Mouse (Mus musculus) embryonic facial prominence, embryonic 13.5 days (tissue): Measurements from ENCODE around the gene Apopt1. TPM values are rescaled to one million over a fixed set of nuclear protein-coding genes. Genes with fewer than 3 reads are reported as not detected.
A peak's percentile ranks its signal among the peaks of the same experiment; 100 is the strongest.

ENCODE experiments used
- ATAC-seq: fragments of 200-750 bp; cut with Nextera tagmentation; 2 replicates; pipeline ENCODE4 v1.8.0; 2017; ENCODE audit warnings: low read depth; ENCODE audit not compliant: insufficient number of reproducible peaks, insufficient read depth, low FRiP score, low TSS enrichment
- H3K27ac ChIP-seq: fragments of 300-500 bp; sonication (generic); 2 replicates; pipeline ENCODE4 v1.5.1; 2015; ENCODE audit warnings: moderate library complexity, mild to moderate bottlenecking, inconsistent platforms
- H3K27me3 ChIP-seq: fragments of 300-500 bp; sonication (generic); 2 replicates; pipeline ENCODE4 v1.6.1; 2015; ENCODE audit warnings: mild to moderate bottlenecking, inconsistent platforms
- H3K36me3 ChIP-seq: fragments of 300-500 bp; sonication (generic); 2 replicates; pipeline ENCODE4 v1.6.1; 2015; ENCODE audit warnings: mild to moderate bottlenecking, inconsistent platforms
- H3K4me1 ChIP-seq: fragments of 300-500 bp; sonication (generic); 2 replicates; pipeline ENCODE4 v1.6.1; 2015; ENCODE audit warnings: inconsistent platforms
- H3K4me2 ChIP-seq: fragments of 300-500 bp; sonication (generic); 2 replicates; pipeline ENCODE4 v1.6.1; 2015; ENCODE audit warnings: moderate library complexity, mild to moderate bottlenecking, inconsistent platforms
- H3K4me3 ChIP-seq: fragments of 300-500 bp; sonication (generic); 2 replicates; pipeline ENCODE4 v1.5.1; 2015; ENCODE audit warnings: mild to moderate bottlenecking, inconsistent platforms
- H3K9ac ChIP-seq: fragments of 300-500 bp; sonication (generic); 2 replicates; pipeline ENCODE4 v1.6.1; 2015; ENCODE audit warnings: mild to moderate bottlenecking, inconsistent platforms
- H3K9me3 ChIP-seq: fragments of 300-500 bp; sonication (generic); 2 replicates; pipeline ENCODE4 v1.6.1; 2016; ENCODE audit warnings: inconsistent platforms
- WGBS: fragments of 180-500 bp; shearing (Covaris S2); methylation state at CpG from one replicate; pipeline ENCODE4 v1.1.7; 2015; ENCODE audit warnings: mixed read lengths; 5-methylcytosine and 5-hydroxymethylcytosine counted together
- polyA plus RNA-seq: library from polyadenylated mRNA; unstranded; fragments of >200 nt; fragmentation: Nextera tagmentation; extraction: Ambion mirVana; gene quantifications from 2 replicates; pipeline ENCODE4 v1.2.1, GENCODE M21; 2015

The Apopt1 gene
- polyA plus RNA-seq: 57.1 and 66.0 TPM in 2 replicates

DNA sequence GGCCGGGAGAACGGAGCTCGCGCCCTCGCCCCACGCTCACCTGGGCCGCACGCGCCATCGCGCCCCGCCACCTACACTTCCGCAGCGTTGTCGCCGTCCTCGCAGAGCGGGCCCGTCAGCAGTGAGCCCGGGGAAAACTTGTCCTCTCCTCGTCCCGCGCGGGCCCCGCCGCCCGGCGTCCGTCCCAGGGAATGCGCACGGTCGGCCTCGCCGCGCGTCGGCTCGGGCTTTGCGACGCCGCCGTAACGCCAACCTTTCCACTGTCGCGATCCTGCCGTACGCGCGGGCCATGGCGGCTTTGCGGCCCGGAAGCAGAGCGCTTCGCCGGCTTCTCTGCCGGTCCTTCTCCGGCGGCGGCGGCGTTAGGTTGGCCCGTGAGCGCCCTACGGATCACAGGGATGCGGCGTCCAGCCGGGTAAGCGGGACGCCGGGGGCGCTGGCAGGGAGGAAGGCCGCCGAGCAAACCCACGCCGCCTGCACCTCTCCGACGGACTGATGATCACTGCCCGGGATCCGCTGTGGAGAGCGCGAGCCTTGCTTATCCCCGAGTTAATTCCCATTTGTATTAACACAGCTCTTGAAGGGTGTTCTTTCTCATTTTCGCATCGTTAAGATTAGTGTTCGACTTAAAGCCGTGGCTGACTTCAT lies at the start of gene Apopt1, which contains the start of gene Bag5:
Gene Apopt1, plus strand, starts transcription at position 258 of the 648 bp plus-strand sequence.
Gene Bag5, minus strand, starts transcription at position 254 of the 648 bp plus-strand sequence.
- peaks cover 41% of the 10 kb centered on the region for H3K36me3 ChIP-seq
- H3K27me3 ChIP-seq: no peaks in the 10 kb centered on the region
- peak within 1 kb of the TSS; percentile 98 for H3K9ac ChIP-seq
- H3K27ac ChIP-seq: peak within 1 kb of the TSS; percentile 80
- H3K4me2 ChIP-seq: peak within 1 kb of the TSS; percentile 84
- H3K9me3 ChIP-seq: no peaks in the 10 kb centered on the region
- H3K4me1 ChIP-seq: peaks cover 19% of the 10 kb centered on the region
- peak within 1 kb of the TSS; percentile 100 for H3K4me3 ChIP-seq
- WGBS: under 1% methylated on average over 72 of the region's 86 CpGs
- peak; percentile 92 for ATAC-seq

DNA sequence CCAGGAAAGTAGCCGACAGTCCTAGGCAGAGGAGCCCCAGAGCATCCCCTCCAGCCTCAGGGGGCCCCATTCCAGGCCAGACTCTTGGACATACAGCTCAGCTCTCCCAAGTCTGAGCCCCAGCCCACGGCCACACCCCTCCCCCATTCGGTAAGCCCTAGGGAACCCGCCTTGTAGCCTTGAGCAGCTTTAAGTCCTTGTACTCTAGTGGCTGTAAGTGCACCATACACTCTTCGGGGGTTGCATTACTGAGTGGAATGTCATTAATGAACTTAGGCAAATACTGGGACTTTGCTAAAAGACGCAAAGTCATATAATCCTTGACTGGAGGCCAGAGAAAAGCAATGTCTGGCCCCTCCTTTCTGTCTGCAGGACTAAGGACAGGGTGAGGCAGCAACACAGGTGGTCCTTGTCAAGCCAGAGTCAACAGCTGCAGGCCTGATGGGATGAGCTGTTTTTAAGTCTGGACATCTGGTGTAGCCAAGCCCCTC lies 48.9 kb upstream of the Apopt1 start:
- peak overlapping the region; percentile 28; the same call in 1 of the 2 replicates for H3K27ac ChIP-seq
- peak overlapping the region; percentile 21; the same call in 1 of the 2 replicates for H3K9ac ChIP-seq
- peaks cover 29% of the 10 kb centered on the region for H3K36me3 ChIP-seq
- no peaks in the 10 kb centered on the region for H3K9me3 ChIP-seq
- no peak for ATAC-seq
- WGBS: 38% methylated on average over 6 of the region's 6 CpGs
- H3K4me3 ChIP-seq: no peak overlapping the region
- H3K4me2 ChIP-seq: no peak overlapping the region
- peaks cover 2% of the 10 kb centered on the region; the same call in 1 of the 2 replicates for H3K27me3 ChIP-seq
- peaks cover 21% of the 10 kb centered on the region for H3K4me1 ChIP-seq

DNA sequence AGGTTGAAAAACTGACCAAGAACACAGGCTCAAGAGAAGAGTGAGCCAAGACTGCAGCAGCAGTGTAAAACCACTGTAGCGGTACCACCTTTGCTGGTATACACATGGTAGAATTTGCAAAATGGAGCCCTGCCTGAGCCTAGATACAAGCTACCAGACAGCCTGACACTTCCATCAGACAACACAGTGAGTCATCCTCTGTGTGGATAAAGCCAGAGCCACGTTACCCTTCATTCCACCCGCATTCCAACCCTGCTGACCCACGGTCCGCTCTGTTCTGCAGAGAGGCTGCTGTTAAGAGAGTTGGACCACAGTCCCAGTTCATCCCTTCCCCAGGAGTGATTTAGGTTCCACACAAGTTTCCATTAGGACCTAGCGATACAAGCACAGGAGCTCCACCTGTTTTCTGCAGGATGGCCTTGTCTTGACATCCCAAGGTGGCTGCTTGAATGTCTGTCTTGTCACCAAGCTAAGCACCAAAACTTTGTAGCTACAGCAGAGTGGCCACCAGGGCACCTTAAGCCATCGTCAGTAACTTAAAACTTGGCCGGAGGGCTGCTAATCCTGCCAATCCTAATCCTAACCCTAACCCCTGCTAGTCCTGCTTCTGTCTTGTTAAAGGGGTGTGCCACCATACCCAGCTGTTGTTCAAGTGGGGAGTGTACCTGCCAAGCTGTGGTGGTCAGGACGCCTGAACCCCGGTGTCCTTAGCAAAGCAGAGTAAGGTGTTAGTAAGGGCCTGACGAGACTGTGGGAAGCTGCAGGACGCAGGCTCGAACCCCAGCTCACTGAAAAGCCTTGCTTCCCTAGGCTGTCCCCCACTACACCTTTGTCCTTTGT lies 47.8 kb upstream of the Apopt1 start:
- Histone ChIP-seq H3K27ac (peak overlapping the region; percentile 13; the same call in 1 of the 2 replicates), H3K9me3 (no peaks in the 10 kb centered on the region), H3K4me2 (no peak overlapping the region), H3K4me1 (peaks cover 24% of the 10 kb centered on the region), H3K9ac (0 out of 2 replicates have a peak overlapping the region, but pooled peaks have one; percentile 4), H3K27me3 (peaks cover 13% of the 10 kb centered on the region), H3K4me3 (no peak overlapping the region), H3K36me3 (peaks cover 20% of the 10 kb centered on the region)
- ATAC-seq: no peak
- whole genome bisulfite sequencing: 80% methylated on average over 13 of the region's 13 CpGs

DNA sequence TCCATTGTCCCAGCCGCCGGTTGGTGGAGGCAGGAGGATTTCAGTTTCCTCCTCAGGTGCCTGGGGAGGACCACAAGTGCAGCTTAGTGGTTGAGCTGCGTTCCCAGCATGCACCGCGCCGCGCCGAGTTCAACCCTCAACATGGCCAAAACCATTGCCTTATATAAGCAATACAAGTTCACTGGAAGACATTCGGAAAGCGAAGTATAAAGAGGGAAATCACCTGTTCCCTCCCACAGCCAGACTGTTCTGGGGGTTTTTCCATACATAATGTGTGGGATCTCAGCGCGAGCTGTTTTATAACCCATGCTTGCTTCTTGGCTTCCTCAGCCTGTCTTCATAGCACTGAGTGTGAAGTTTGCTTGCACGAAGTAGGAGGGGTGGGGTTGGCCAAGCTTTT lies 46.7 kb upstream of the Apopt1 start:
- Histone ChIP-seq H3K4me1 (peaks cover 35% of the 10 kb centered on the region), H3K9me3 (no peaks in the 10 kb centered on the region), H3K27me3 (peaks cover 24% of the 10 kb centered on the region), H3K27ac (no peak overlapping the region), H3K36me3 (peaks cover 9% of the 10 kb centered on the region; the same call in 1 of the 2 replicates), H3K9ac (no peak overlapping the region), H3K4me3 (no peak overlapping the region), H3K4me2 (no peak overlapping the region)
- ATAC-seq: no peak
- 73% methylated on average over 13 of the region's 13 CpGs for WGBS

DNA sequence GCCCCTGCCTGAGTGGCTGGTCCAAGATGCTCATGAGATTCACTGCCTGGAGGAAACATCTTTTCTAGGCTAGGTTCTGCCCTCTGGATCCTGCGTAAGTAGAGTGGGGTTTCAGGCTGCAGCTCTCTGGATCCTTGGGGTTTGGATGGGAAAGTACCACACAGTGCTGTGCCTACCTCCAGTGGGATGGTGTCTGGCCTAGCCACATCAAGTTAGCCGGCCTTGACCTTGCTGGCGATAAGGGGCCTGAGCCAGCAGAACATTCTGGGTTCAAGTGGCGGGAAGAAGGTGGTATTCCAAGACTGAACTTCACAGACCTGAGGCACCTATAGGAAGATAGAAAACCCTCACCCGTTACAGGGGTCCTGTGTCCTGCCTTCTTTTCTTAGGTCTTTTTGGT lies 45.6 kb upstream of the Apopt1 start:
- ATAC-seq: no peak
- Histone ChIP-seq H3K9me3 (no peaks in the 10 kb centered on the region), H3K27me3 (peaks cover 34% of the 10 kb centered on the region), H3K4me1 (peaks cover 46% of the 10 kb centered on the region), H3K4me3 (no peak overlapping the region), H3K9ac (no peak overlapping the region; the same call in 1 of the 2 replicates), H3K27ac (no peak overlapping the region), H3K36me3 (peaks cover under 1% of the 10 kb centered on the region; the same call in 1 of the 2 replicates), H3K4me2 (no peak overlapping the region)
- WGBS: 94% methylated on average over 5 of the region's 5 CpGs

DNA sequence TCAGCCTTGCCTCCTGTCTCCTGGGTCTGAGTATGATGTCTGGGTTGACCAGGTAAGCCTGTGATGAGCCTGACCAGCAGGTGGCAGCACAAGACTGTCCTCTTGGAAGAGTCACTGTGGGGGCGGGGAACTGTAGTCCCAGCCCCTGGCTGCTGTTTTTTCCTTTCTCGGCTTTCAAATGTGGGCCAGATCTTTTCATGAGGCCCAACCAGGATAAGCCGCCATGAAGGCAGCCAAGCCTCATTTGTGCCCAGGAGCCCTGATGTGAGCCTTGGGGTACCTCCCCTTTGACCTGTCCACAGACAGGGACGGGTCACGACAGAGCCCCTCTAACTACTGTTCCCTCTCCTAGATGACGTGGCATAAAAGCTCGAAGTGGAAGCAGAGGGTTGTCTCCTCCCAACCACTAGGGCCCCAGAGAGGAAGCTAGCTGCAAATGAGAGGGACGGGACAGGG lies 44.6 kb upstream of the Apopt1 start:
- Histone ChIP-seq H3K27ac (peak overlapping the region; percentile 87), H3K27me3 (peaks cover 45% of the 10 kb centered on the region), H3K4me1 (peaks cover 49% of the 10 kb centered on the region), H3K36me3 (no peaks in the 10 kb centered on the region), H3K9ac (peak overlapping the region; percentile 65), H3K4me2 (peak overlapping the region; percentile 63), H3K9me3 (no peaks in the 10 kb centered on the region), H3K4me3 (peak overlapping the region; percentile 30)
- WGBS: 0% methylated on average over 8 of the region's 8 CpGs
- peak; percentile 74 for ATAC-seq

DNA sequence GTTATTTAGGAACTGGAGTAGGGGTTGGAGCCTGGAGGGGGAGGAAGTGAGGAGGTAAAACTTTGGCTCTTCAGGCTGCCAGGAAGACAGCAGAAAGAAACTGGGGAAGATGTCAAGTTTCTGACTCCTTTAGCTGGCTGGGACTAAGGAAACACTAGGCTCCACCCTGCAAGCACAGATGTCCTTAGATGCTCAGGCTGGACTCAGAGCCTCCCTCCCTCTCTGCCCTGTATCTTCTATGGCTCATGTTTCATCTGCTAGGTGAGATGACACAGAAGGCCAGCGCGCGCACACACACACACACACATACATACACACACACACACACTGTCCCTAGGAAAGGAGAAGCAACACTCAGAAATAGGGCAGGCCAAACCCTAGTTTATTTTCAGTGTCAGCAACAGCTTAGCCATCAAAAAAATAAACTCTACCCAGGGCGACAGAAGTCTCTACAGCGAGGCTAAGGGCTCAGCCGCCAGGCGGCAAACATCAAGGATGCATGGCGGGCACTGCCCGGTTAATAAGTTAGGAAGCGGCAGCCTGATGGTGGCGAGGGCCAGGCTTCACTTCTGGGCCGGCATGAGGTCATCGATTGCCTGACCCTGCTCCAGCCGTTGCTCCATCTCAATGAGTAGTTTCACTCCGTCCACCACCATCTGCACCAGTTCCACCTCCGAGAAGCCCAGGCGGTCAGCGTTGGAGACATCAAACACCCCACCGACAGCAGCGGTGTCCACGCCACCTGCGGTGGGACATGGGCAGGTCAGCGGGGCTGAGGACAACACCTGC lies 43.9 kb upstream of the Apopt1 start:
- Histone ChIP-seq H3K9me3 (no peaks in the 10 kb centered on the region), H3K4me1 (peaks cover 43% of the 10 kb centered on the region), H3K4me2 (peak overlapping the region; percentile 63), H3K4me3 (peak overlapping the region; percentile 30; the same call in 1 of the 2 replicates), H3K36me3 (no peaks in the 10 kb centered on the region), H3K9ac (peak overlapping the region; percentile 65), H3K27ac (peak overlapping the region; percentile 87), H3K27me3 (peaks cover 52% of the 10 kb centered on the region)
- WGBS: 74% methylated on average over 23 of the region's 23 CpGs
- no peak for ATAC-seq

DNA sequence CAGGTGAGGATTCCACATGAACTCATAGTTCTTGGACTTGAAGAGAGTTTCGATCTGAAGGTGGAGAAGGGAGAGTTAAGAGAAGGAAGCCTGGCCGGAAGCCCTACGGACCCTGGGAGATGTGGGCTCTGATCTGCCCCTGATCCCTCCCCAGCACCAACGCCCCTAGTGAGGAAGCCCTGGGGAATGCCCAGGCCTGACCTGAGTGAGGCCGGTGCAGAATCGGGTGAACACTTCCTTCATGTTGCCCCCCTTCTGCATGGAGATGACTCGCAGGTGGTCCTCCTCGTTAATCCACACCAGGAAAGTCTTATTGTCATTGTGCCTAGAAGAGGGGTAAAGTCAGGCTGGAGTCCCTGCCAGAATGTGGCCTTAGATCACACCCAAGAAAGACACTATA lies 43.1 kb upstream of the Apopt1 start:
- Histone ChIP-seq H3K4me2 (peak overlapping the region; percentile 98; the same call in 1 of the 2 replicates), H3K4me3 (peak overlapping the region; percentile 57; the same call in 1 of the 2 replicates), H3K4me1 (peaks cover 43% of the 10 kb centered on the region), H3K27me3 (peaks cover 57% of the 10 kb centered on the region), H3K27ac (no peak overlapping the region), H3K9me3 (no peaks in the 10 kb centered on the region), H3K36me3 (no peaks in the 10 kb centered on the region), H3K9ac (no peak overlapping the region)
- WGBS: 66% methylated on average over 8 of the region's 8 CpGs
- ATAC-seq: no peak

DNA sequence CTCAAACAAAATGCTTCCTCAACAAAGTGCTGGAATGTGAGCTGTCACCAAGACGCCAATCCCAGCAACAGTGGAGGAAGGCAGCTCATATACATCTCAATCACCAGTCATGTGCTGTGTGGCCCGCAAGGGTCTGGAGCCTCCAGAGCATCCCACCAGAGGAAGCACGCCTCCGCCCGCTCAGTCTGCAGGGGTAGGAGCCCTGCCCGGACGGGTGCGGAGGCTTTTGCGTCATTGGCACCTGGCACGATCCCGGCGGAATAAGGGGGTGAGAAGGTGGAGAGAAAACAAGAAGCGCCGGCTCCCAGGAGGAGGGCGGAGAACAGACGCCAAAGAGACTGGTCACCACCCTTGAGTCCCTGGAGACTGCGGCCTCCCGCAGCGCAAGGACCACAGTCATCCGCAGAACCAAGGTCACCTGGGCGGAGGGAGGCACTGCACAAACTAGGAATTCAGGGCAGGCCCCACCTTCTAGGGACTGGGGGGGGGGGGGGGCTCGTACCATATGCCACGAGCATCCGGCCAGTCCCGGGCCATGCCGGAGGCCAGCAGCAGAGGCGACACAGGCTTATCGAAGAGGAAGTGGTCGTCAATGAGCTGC lies 42.6 kb upstream of the Apopt1 start:
- ATAC-seq: no peak
- peak overlapping the region; percentile 73; the same call in 1 of the 2 replicates for H3K9ac ChIP-seq
- WGBS: 9% methylated on average over 26 of the region's 29 CpGs

DNA sequence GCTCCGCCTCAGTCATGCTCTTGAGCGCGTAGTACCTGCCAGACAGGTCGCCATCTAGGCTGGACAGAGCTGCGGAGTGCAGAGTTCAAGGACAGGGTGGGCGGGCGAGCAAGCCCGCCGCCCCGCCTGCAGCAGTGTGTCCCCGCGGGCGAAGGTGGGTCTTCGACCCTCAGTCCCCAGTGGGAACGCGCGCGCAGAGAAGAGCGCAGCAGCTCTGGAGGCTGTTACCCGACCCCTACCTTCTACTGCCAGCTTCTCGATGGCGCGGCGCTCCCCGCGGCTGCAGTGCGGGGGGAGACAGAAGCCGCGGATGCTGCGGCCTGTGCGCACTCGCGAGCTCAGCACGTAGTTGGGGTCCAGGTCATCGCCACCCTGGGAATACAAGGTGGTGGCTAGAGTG lies 42.1 kb upstream of the Apopt1 start:
- H3K9ac ChIP-seq: peak overlapping the region; percentile 73
- peak overlapping the region; percentile 57 for H3K4me3 ChIP-seq
- 1% methylated on average over 35 of the region's 35 CpGs for WGBS
- H3K27ac ChIP-seq: no peak overlapping the region
- no peaks in the 10 kb centered on the region for H3K9me3 ChIP-seq
- H3K27me3 ChIP-seq: peaks cover 59% of the 10 kb centered on the region
- peaks cover 36% of the 10 kb centered on the region for H3K4me1 ChIP-seq
- peak overlapping the region; percentile 98 for H3K4me2 ChIP-seq
- no peak for ATAC-seq
- H3K36me3 ChIP-seq: no peaks in the 10 kb centered on the region

More for the DNA sequence above, 42.6 kb upstream of the Apopt1 start:
- Histone ChIP-seq H3K4me2 (peak overlapping the region; percentile 98), H3K9me3 (no peaks in the 10 kb centered on the region), H3K4me3 (peak overlapping the region; percentile 57), H3K27ac (no peak overlapping the region), H3K27me3 (peaks cover 59% of the 10 kb centered on the region), H3K36me3 (no peaks in the 10 kb centered on the region), H3K4me1 (peaks cover 41% of the 10 kb centered on the region)
